Mouse (Mus musculus): ENCODE data around the gene Fam19a5.

Gene Fam19a5

GRCm38 (mm10) chr15:87543599-87544338 is at the start of gene Fam19a5:
TSS of gene Fam19a5 (plus strand) at chr15:87544299.
- peak; percentile 55 for DNase-seq (ENCODE audit: low read depth, low spot score)

GRCm38 (mm10) chr15:87501737-87502136 is 42.4 kb upstream of the Fam19a5 start:
- DNase-seq (ENCODE audit: low read depth, low spot score) = no peak

GRCm38 (mm10) chr15:87507349-87507748 is 36.8 kb upstream of the Fam19a5 start:
- DNase-seq (ENCODE audit: low read depth, low spot score) = no peak

GRCm38 (mm10) chr15:87510886-87511285 is 33.2 kb upstream of the Fam19a5 start:
- DNase-seq (ENCODE audit: low read depth, low spot score) = no peak

GRCm38 (mm10) chr15:87518161-87518560 is 25.9 kb upstream of the Fam19a5 start:
- no peak for DNase-seq (ENCODE audit: low read depth, low spot score)

GRCm38 (mm10) chr15:87529271-87529670 is 14.8 kb upstream of the Fam19a5 start:
- no peak for DNase-seq (ENCODE audit: low read depth, low spot score)

GRCm38 (mm10) chr15:87541656-87542055 is 2.4 kb upstream of the Fam19a5 start:
- DNase-seq (ENCODE audit: low read depth, low spot score) = no peak

- DNase-seq (ENCODE audit: low read depth, low spot score) = peak; percentile 70
These were observed 466 bp downstream of the Fam19a5 start for GRCm38 (mm10) chr15:87544401-87545129.

- DNase-seq (ENCODE audit: low read depth, low spot score) = no peak
These were observed 1.1 kb downstream of the Fam19a5 start for GRCm38 (mm10) chr15:87545130-87545642.

GRCm38 (mm10) chr15:87545731-87546360 is 1.7 kb downstream of the Fam19a5 start:
- DNase-seq (ENCODE audit: low read depth, low spot score) = no peak

GRCm38 (mm10) chr15:87547022-87547421 is 2.9 kb downstream of the Fam19a5 start:
- peak; percentile 30 for DNase-seq (ENCODE audit: low read depth, low spot score)

GRCm38 (mm10) chr15:87549724-87550123 is 5.6 kb downstream of the Fam19a5 start:
- DNase-seq (ENCODE audit: low read depth, low spot score) = no peak

- no peak for DNase-seq (ENCODE audit: low read depth, low spot score)
These were observed 6.7 kb downstream of the Fam19a5 start for GRCm38 (mm10) chr15:87550756-87551155.

GRCm38 (mm10) chr15:87551556-87551955 is 7.5 kb downstream of the Fam19a5 start:
- DNase-seq (ENCODE audit: low read depth, low spot score) = no peak

- no peak for DNase-seq (ENCODE audit: low read depth, low spot score)
These were observed 11.7 kb downstream of the Fam19a5 start for GRCm38 (mm10) chr15:87555811-87556210.

GRCm38 (mm10) chr15:87564331-87564730 is 20.2 kb downstream of the Fam19a5 start:
- no peak for DNase-seq (ENCODE audit: low read depth, low spot score)

- no peak for DNase-seq (ENCODE audit: low read depth, low spot score)
These were observed 22.2 kb downstream of the Fam19a5 start for GRCm38 (mm10) chr15:87566040-87566929.

- no peak for DNase-seq (ENCODE audit: low read depth, low spot score)
These were observed 26.1 kb downstream of the Fam19a5 start for GRCm38 (mm10) chr15:87570182-87570581.

GRCm38 (mm10) chr15:87579861-87580260 is 35.8 kb downstream of the Fam19a5 start:
- DNase-seq (ENCODE audit: low read depth, low spot score) = no peak

GRCm38 (mm10) chr15:87583921-87584621 is 40.0 kb downstream of the Fam19a5 start:
- no peak for DNase-seq (ENCODE audit: low read depth, low spot score)

- DNase-seq (ENCODE audit: low read depth, low spot score) = no peak
These were observed 46.9 kb downstream of the Fam19a5 start for GRCm38 (mm10) chr15:87590975-87591374.

Measured in ZHBTc4 (cell line).